Mouse (Mus musculus) erythroblast, embryonic 14.5 days (primary cell): ENCODE results near the gene Zic5. TPM values are rescaled to one million over a fixed set of nuclear protein-coding genes. Genes with fewer than 3 reads are reported as not detected.

Experiments used
- H3K27me3 ChIP-seq: 2 replicates; pipeline ENCODE4 v1.6.1; 2012; ENCODE audit warnings: inconsistent platforms; ENCODE audit not compliant: control insufficient read depth
- H3K36me3 ChIP-seq: 2 replicates; pipeline ENCODE4 v1.6.1; 2012; ENCODE audit warnings: mild to moderate bottlenecking, inconsistent platforms; ENCODE audit not compliant: control insufficient read depth
- H3K4me1 ChIP-seq: 2 replicates; pipeline ENCODE4 v1.6.1; 2012; ENCODE audit warnings: inconsistent platforms; ENCODE audit not compliant: control insufficient read depth
- H3K4me3 ChIP-seq: replicated peaks from 2 replicates; pipeline ENCODE3; 2012; ENCODE audit warnings: moderate library complexity, mild to moderate bottlenecking, inconsistent platforms
- H3K9me3 ChIP-seq: 2 replicates; pipeline ENCODE4 v1.6.1; 2012; ENCODE audit warnings: low read length, inconsistent platforms, mixed read lengths; ENCODE audit not compliant: control insufficient read depth
- GATA1 ChIP-seq: IDR thresholded peaks from 2 replicates; pipeline ENCODE4 v1.6.1; 2012; ENCODE audit warnings: low read length, inconsistent platforms, mixed read lengths
- TAL1 ChIP-seq: IDR thresholded peaks from 3 replicates; pipeline ENCODE4 v1.6.1; 2012; ENCODE audit warnings: low read length, inconsistent platforms, mixed read lengths
- polyA plus RNA-seq: library from polyadenylated mRNA; stranded (reverse); fragments of >175 nt; gene quantifications from 2 replicates; pipeline ENCODE4 v1.2.3, GENCODE M21; 2012

The Zic5 gene
- polyA plus RNA-seq, 1 experiment: 0.02 TPM

DNA sequence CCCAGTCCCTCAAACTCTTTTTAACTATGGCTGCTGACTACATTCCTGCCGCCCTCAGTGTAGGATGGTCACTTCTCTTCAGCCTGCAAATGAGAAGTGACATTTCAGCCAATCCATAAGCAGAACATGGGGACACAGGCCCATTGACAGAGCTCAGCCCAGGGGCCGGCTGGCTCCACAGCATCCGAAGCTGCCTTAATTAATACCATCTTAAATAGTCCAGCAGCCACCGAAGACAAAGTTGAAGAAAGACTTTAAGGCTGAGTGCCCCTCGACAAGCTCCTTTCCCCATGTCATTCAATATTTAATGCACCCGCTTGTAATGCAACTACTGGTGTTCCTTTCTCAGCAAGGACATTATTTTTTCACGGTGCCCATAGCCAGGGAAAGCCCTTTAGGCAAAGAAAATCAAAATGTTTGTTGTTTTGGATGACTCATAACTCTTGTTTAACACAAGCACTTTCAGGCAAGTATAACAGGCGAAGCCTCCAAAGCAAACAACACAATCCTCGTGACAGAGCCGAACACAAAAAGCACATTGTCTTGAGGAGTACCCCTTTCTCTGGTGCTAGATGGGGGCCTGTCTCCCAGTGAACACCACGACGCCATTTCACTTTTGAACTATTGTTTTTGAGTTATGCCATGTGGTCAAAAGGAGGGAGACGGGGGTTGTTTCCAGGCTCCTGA lies 12.6 kb downstream of the Zic5 start:
- H3K36me3 ChIP-seq: no peaks in the 10 kb centered on the region
- TF ChIP-seq GATA1 (no peak), TAL1 (no peak)
- H3K27me3 ChIP-seq: peaks cover 70% of the 10 kb centered on the region
- H3K4me1 ChIP-seq: no peaks in the 10 kb centered on the region
- H3K9me3 ChIP-seq: no peaks in the 10 kb centered on the region
- H3K4me3 ChIP-seq: no peak overlapping the region

DNA sequence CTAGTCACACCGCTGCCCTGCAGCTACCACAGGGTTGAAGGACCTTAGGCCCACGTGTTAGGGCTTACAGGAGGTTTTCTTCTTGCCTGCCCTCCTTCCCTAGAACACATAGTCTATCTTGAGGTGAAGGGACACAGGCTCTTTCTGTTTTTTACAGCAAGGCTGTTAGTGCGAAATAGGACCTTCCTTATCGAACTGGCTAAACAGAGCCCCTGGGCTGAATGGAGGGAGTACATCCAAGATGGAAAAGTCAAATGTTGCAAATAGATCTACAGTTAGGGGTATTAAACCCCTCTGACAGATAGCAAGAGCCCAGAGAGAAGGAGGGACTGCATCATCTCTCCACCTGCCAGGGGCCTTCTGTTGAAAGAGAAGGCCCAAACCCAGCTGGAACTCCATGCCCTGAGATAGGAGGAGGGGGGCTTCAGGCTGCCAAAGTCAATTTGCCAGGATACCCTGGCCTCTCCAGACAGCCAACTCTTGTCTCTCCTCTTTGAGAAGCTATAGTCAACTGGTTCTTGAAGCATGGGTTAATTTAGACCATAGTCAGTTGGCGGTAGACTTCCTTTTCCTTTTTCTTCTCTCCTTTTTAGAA lies 13.8 kb downstream of the Zic5 start:
- Histone ChIP-seq H3K9me3 (no peaks in the 10 kb centered on the region), H3K27me3 (peaks cover 70% of the 10 kb centered on the region), H3K4me3 (no peak overlapping the region), H3K36me3 (no peaks in the 10 kb centered on the region), H3K4me1 (no peaks in the 10 kb centered on the region)
- TF ChIP-seq GATA1 (no peak), TAL1 (no peak)

DNA sequence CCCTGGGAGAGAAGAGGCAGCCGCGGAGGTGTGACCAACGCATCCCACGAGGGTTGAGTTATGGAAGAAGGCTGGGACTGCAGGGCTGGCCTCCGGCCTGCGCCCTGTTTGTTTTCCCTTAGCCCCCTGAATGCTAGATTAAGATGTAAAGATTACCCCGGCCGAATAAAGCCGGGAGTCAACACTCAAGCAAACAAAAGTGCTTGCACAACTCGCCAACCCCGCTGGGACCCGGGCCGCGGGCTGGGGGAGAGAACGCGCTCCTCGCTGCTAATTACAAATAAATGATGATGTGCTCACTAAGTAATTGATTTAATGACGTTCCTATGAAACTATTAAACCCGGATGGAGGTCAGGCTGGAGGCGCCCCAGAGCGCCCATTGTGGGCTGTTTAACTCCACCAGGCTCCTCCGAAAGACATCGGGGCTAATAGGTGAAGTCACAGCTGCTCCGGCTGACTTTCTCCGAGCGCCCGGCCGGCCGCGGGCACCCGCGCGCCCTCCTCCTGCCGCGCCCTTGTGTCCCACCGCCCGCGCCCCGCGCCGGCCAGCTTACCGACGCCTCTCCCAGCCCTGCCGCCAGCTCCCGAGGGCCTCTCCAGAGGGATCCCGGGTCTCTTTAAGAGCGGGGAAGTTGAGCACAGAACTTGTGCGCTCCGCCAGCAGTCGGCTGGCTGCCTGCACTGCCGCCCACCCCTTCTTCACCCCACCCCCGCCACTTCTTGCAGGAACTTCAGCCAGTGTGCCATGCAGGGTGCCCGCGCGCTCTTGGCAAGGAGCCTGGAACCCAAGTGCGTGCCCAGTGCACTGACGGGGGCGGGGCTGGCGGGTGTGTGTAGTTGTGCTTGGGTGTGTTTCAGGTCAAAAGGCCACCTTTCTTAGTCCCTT lies 14.7 kb downstream of the Zic5 start, which contains the start of gene Gm5089:
Gene Gm5089 (minus strand): TSS at position 620 of the 887 bp plus-strand sequence.
- no peaks in the 10 kb centered on the region for H3K9me3 ChIP-seq
- H3K36me3 ChIP-seq: no peaks in the 10 kb centered on the region
- H3K4me1 ChIP-seq: no peaks in the 10 kb centered on the region
- H3K27me3 ChIP-seq: peaks cover 66% of the 10 kb centered on the region
- H3K4me3 ChIP-seq: no peak within 1 kb of the TSS
- TF ChIP-seq TAL1 (no peak), GATA1 (no peak)

DNA sequence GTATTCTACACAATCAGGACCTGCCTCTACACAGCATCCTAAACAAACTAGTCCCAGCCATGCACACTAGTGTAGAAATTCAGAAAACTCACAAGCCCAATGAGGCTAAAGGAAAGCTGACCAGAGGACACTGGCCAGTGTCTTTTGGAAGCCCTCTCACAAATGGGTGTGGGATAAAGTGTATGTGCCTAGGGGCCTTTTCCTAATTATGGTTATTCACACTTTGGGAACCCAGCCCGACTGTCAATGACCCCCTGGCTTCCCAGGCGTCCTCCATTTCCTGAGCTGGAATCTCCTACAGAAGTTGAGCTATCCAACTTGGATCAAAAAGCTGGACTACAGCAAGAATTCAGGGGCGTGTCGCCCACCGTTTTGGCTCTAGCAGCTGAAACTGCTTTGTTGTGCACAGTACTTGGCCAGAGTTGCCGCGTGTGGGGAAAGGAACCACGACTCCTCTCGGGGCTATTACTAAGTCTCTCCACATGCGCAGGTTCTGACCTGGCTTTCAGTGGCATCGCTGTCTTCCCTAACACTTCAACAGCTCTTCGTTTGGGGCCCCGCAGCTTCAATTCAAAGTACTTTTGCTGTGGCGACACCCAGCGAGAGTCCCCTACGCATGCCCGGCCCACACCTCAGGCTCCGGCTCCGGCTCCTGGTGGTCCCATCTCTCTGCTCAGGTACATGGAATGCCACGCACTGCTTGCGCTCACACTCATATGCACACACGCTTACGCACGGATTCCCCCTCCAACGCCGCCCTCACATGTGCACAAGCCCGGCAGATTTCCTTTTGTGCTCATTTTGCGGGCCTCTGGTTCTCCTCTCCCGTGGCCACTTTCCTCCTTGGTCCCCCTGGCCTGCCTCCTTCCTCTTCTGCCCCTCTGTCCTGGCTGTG lies 15.6 kb downstream of the Zic5 start:
- Histone ChIP-seq H3K9me3 (no peaks in the 10 kb centered on the region), H3K36me3 (no peaks in the 10 kb centered on the region), H3K27me3 (peaks cover 61% of the 10 kb centered on the region), H3K4me1 (no peaks in the 10 kb centered on the region), H3K4me3 (no peak overlapping the region)
- TF ChIP-seq GATA1: no peak
- TF ChIP-seq TAL1: no peak

DNA sequence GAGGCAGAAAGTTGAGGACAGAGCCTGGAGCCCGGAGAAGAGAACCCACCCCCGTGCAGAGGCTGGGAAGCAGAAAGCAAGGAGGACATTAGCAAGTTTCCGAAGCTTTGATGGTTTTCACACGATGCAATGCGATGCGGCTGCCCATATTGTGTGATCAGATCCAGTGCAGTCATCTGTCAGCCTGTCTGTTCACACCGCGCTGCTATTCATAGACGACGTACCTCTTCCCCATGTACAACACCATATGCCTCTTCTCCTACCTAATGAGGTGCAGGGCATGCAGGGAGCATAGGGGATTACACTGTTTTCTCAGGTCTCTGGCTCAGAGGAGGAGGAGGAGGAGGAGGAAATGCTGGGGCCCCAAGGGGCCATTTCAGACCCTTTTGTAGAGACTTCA lies 28.6 kb downstream of the Zic5 start:
- no peaks in the 10 kb centered on the region for H3K27me3 ChIP-seq
- no peak overlapping the region for H3K4me3 ChIP-seq
- H3K9me3 ChIP-seq: no peaks in the 10 kb centered on the region
- H3K36me3 ChIP-seq: no peaks in the 10 kb centered on the region
- H3K4me1 ChIP-seq: no peaks in the 10 kb centered on the region
- TF ChIP-seq GATA1 (no peak), TAL1 (no peak)

DNA sequence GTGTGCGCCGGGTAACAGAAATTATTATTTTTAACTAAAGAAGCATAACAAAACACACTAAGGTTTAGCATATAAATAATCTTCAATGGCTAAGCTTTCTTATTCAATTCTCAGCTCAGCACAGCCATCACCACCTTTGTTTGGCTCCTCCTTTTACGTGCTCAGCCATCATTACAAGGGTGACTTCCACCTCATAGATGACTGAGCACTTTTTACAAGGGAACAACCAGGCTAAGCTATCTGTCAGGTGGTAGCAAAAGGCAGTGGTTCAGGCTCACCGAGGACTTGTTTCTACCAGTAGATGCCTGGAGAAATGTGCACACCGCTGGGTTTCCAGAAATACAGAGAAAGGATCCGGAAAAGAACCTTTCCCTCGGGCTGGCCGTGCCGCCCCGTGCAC lies 31.4 kb downstream of the Zic5 start:
- Histone ChIP-seq H3K4me1 (no peaks in the 10 kb centered on the region), H3K4me3 (no peak overlapping the region), H3K9me3 (no peaks in the 10 kb centered on the region), H3K36me3 (no peaks in the 10 kb centered on the region), H3K27me3 (no peaks in the 10 kb centered on the region)
- TF ChIP-seq TAL1 (no peak), GATA1 (no peak)

DNA sequence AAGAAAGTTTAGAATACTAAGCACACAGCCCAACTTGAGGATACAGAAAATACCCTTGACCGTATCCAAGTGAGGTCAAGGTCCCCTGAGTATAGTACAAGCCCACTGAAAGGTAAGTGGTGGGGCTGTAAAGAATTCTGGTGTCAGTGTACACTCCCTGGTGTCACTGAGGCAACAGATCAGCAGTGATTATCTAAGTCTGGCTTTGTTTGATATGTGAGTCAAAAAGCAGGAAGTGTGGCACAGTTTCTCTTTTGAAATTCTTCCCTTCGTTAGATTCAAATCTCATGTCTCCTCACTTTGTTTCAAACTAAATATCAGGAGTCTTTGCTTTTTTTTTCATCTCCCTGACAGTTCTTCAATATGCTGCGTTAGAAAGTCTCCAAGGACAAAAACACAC lies 32.9 kb downstream of the Zic5 start:
- no peaks in the 10 kb centered on the region for H3K9me3 ChIP-seq
- TF ChIP-seq GATA1 (no peak), TAL1 (no peak)
- no peak overlapping the region for H3K4me3 ChIP-seq
- H3K4me1 ChIP-seq: no peaks in the 10 kb centered on the region
- H3K27me3 ChIP-seq: no peaks in the 10 kb centered on the region
- H3K36me3 ChIP-seq: no peaks in the 10 kb centered on the region

GRCm38 (mm10) chr14:122427654-122428053 lies 37.8 kb downstream of the Zic5 start:
- Histone ChIP-seq H3K27me3 (no peaks in the 10 kb centered on the region), H3K4me1 (no peaks in the 10 kb centered on the region), H3K9me3 (no peaks in the 10 kb centered on the region), H3K36me3 (no peaks in the 10 kb centered on the region), H3K4me3 (no peak overlapping the region)
- no peak for TF ChIP-seq GATA1
- TF ChIP-seq TAL1: no peak
